Mouse (Mus musculus): ENCODE measurements around the gene Gpx2.
"Not testable (repeated sequence)": the region's sequence is repeated elsewhere in the genome, so short reads cannot be mapped to it uniquely, and the experiment has no call there.

Gene Gpx2

GRCm38 (mm10) chr12:76810491-76810890, 15.1 kb upstream of the Gpx2 start:
- in situ Hi-C loops (cut with MboI; ENCODE audit: unreplicated experiment in 2 of 2), result loop anchor here (25.0 kb wide), 1 partner anchor 323 kb away; no protein-coding TSS in a partner anchor

GRCm38 (mm10) chr12:76807796-76808195, 12.4 kb upstream of the Gpx2 start:
- in situ Hi-C loops (cut with MboI; ENCODE audit: unreplicated experiment in 2 of 2), result loop anchor here (10.0 to 25.0 kb wide), 3 partner anchors 213 to 543 kb away; no protein-coding TSS in a partner anchor

- in situ Hi-C loops (cut with MboI; ENCODE audit: unreplicated experiment in 2 of 2), result loop anchor here (10.0 to 25.0 kb wide), 3 partner anchors 210 to 540 kb away; no protein-coding TSS in a partner anchor
These were observed 9.9 kb upstream of the Gpx2 start for GRCm38 (mm10) chr12:76805056-76805811.

GRCm38 (mm10) chr12:76803700-76804252, 8.4 kb upstream of the Gpx2 start:
- in situ Hi-C loops (cut with MboI; ENCODE audit: unreplicated experiment in 2 of 2), result loop anchor here (10.0 to 25.0 kb wide), 3 partner anchors 209 to 539 kb away; no protein-coding TSS in a partner anchor

GRCm38 (mm10) chr12:76803028-76803427, 7.7 kb upstream of the Gpx2 start:
- in situ Hi-C loops (cut with MboI; ENCODE audit: unreplicated experiment in 2 of 2), result loop anchor here (10.0 to 25.0 kb wide), 3 partner anchors 208 to 538 kb away; no protein-coding TSS in a partner anchor

- in situ Hi-C loops (cut with MboI; ENCODE audit: unreplicated experiment in 2 of 2), result no loop called here
These were observed 2.8 kb upstream of the Gpx2 start for GRCm38 (mm10) chr12:76798008-76798720.

- in situ Hi-C loops (cut with MboI; ENCODE audit: unreplicated experiment in 2 of 2), result no loop called here
These were observed 1.7 kb upstream of the Gpx2 start for GRCm38 (mm10) chr12:76796938-76797539.

- in situ Hi-C loops (cut with MboI; ENCODE audit: unreplicated experiment in 2 of 2), result not testable (repeated sequence)
These were observed 2.8 kb downstream of the Gpx2 start for GRCm38 (mm10) chr12:76792540-76792939.

- in situ Hi-C loops (cut with MboI; ENCODE audit: unreplicated experiment in 2 of 2), result no loop called here
These were observed 4.8 kb downstream of the Gpx2 start for GRCm38 (mm10) chr12:76790446-76791084.

- in situ Hi-C loops (cut with MboI; ENCODE audit: unreplicated experiment in 2 of 2), result no loop called here
These were observed 11.2 kb downstream of the Gpx2 start for GRCm38 (mm10) chr12:76784056-76784619.

- in situ Hi-C loops (cut with MboI; ENCODE audit: unreplicated experiment in 2 of 2), result no loop called here
These were observed 14.5 kb downstream of the Gpx2 start for GRCm38 (mm10) chr12:76780639-76781468.

- in situ Hi-C loops (cut with MboI; ENCODE audit: unreplicated experiment in 2 of 2), result no loop called here
These were observed 15.4 kb downstream of the Gpx2 start for GRCm38 (mm10) chr12:76779951-76780350.

- in situ Hi-C loops (cut with MboI; ENCODE audit: unreplicated experiment in 2 of 2), result no loop called here
These were observed 16.9 kb downstream of the Gpx2 start for GRCm38 (mm10) chr12:76778305-76779083.

- in situ Hi-C loops (cut with MboI; ENCODE audit: unreplicated experiment in 2 of 2), result no loop called here
These were observed 17.5 kb downstream of the Gpx2 start for GRCm38 (mm10) chr12:76777845-76778244.

GRCm38 (mm10) chr12:76776898-76777297, 18.5 kb downstream of the Gpx2 start:
- in situ Hi-C loops (cut with MboI; ENCODE audit: unreplicated experiment in 2 of 2), result no loop called here

GRCm38 (mm10) chr12:76775132-76775531, 20.2 kb downstream of the Gpx2 start:
- in situ Hi-C loops (cut with MboI; ENCODE audit: unreplicated experiment in 2 of 2), result no loop called here

- in situ Hi-C loops (cut with MboI; ENCODE audit: unreplicated experiment in 2 of 2), result loop anchor here in 1 of 2 experiments (25.0 kb wide), 1 partner anchor 487 kb away; no protein-coding TSS in a partner anchor
These were observed 20.7 kb downstream of the Gpx2 start for GRCm38 (mm10) chr12:76774652-76775051.

- in situ Hi-C loops (cut with MboI; ENCODE audit: unreplicated experiment in 2 of 2), result loop anchor here in 1 of 2 experiments (25.0 kb wide), 1 partner anchor 484 kb away; no protein-coding TSS in a partner anchor
These were observed 23.8 kb downstream of the Gpx2 start for GRCm38 (mm10) chr12:76771540-76771939.
